Mouse (Mus musculus) MEL (cell line): Measurements from ENCODE around the gene Clstn3. TPM values are rescaled to one million over a fixed set of nuclear protein-coding genes. Genes with fewer than 3 reads are reported as not detected.
A peak's percentile ranks its signal among the peaks of the same experiment; 100 is the strongest.

Source experiments
- DNase-seq: peaks from one replicate; pipeline ENCODE4 v3.0.0; 2011; ENCODE audit warnings: low read depth, low spot score
- H3K27ac ChIP-seq: 2 replicates; pipeline ENCODE4 v1.5.1; 2012; ENCODE audit warnings: low read depth, mild to moderate bottlenecking, control low read depth, low read length, moderate library complexity; ENCODE audit not compliant: control insufficient read depth
- H3K27me3 ChIP-seq, 2 experiments: fragments of 150-350 bp in 1 of 2; sonication (generic) in 1 of 2; 2 replicates each; pipeline ENCODE4 v1.6.1; 2012; ENCODE audit warnings: low read length in 2 of 2, mild to moderate bottlenecking in 2 of 2, improper control_type of control experiment in 1 of 2, moderate library complexity in 1 of 2; ENCODE audit not compliant: insufficient read depth in 2 of 2, control insufficient read depth in 1 of 2
- H3K36me3 ChIP-seq, 2 experiments: 2 replicates each; pipeline ENCODE4 v1.6.1; 2012 to 2014; ENCODE audit warnings: low read length in 2 of 2, improper control_type of control experiment in 1 of 2, inconsistent platforms in 1 of 2, mild to moderate bottlenecking in 1 of 2; ENCODE audit not compliant: insufficient read depth in 2 of 2, control insufficient read depth in 1 of 2
- H3K4me1 ChIP-seq, 2 experiments: fragments of 150-350 bp in 1 of 2; sonication (generic) in 1 of 2; 2 replicates each; pipeline ENCODE4 v1.6.1; 2012; ENCODE audit warnings: low read length in 2 of 2, improper control_type of control experiment in 1 of 2, mild to moderate bottlenecking in 1 of 2; ENCODE audit not compliant: insufficient read depth in 2 of 2, control insufficient read depth in 1 of 2
- H3K4me3 ChIP-seq, 2 experiments: fragments of 150-350 bp in 1 of 2; sonication (generic) in 1 of 2; 2 replicates each; pipeline ENCODE4 v1.5.1; 2012; ENCODE audit warnings: low read depth in 2 of 2, low read length in 2 of 2, mild to moderate bottlenecking in 2 of 2, moderate library complexity in 2 of 2, control low read depth in 1 of 2, improper control_type of control experiment in 1 of 2; ENCODE audit not compliant: control insufficient read depth in 1 of 2, insufficient read depth in 1 of 2
- H3K79me2 ChIP-seq: 2 replicates; pipeline ENCODE4 v1.6.1; 2012; ENCODE audit warnings: mild to moderate bottlenecking, low read length, moderate library complexity; ENCODE audit not compliant: control insufficient read depth, poor library complexity, insufficient read depth
- H3K9ac ChIP-seq: 2 replicates; pipeline ENCODE4 v1.6.1; 2012; ENCODE audit warnings: low read depth, mild to moderate bottlenecking, control low read depth, low read length, moderate library complexity; ENCODE audit not compliant: control insufficient read depth, poor library complexity, severe bottlenecking
- H3K9me3 ChIP-seq: fragments of 150-350 bp; sonication (generic); replicated peaks from 2 replicates; pipeline ENCODE4 v1.6.1; 2012; ENCODE audit warnings: mild to moderate bottlenecking, low read length, improper control_type of control experiment, moderate library complexity; ENCODE audit not compliant: insufficient read depth
- CTCF ChIP-seq, 3 experiments: IDR thresholded peaks in 2 of 3; conservative IDR thresholded peaks in 1 of 3; 2 replicates each; pipeline ENCODE4 v1.5.1; 2011 to 2012; ENCODE audit warnings: low read length in 3 of 3, low read depth in 2 of 3, mild to moderate bottlenecking in 2 of 3, improper control_type of control experiment in 1 of 3, inconsistent platforms in 1 of 3, mixed read lengths in 1 of 3, moderate library complexity in 1 of 3; ENCODE audit not compliant: control insufficient read depth in 1 of 3, insufficient read depth in 1 of 3, poor library complexity in 1 of 3, severe bottlenecking in 1 of 3
- E2F4 ChIP-seq: IDR thresholded peaks from 2 replicates; pipeline ENCODE4 v1.6.1; 2011; ENCODE audit warnings: low read depth, low read length, improper control_type of control experiment, borderline replicate concordance
- ELF1 ChIP-seq: IDR thresholded peaks from 2 replicates; pipeline ENCODE4 v1.6.1; 2014; ENCODE audit warnings: low read depth, mild to moderate bottlenecking, inconsistent platforms, low read length, improper control_type of control experiment, moderate library complexity
- EP300 ChIP-seq, 2 experiments: IDR thresholded peaks; 2 replicates each; pipeline ENCODE4 v1.6.1; 2011; ENCODE audit warnings: improper control_type of control experiment in 2 of 2, low read length in 2 of 2, low read depth in 1 of 2, mild to moderate bottlenecking in 1 of 2
- ETS1 ChIP-seq: IDR thresholded peaks from 2 replicates; pipeline ENCODE4 v1.6.1; 2012; ENCODE audit warnings: low read depth, mild to moderate bottlenecking, inconsistent platforms, low read length, improper control_type of control experiment, moderate library complexity
- JUND ChIP-seq: IDR thresholded peaks from 2 replicates; pipeline ENCODE4 v1.6.1; 2011; ENCODE audit warnings: low read depth, mild to moderate bottlenecking, improper control_type of control experiment, low read length
- KAT2A ChIP-seq: conservative IDR thresholded peaks from 2 replicates; pipeline ENCODE4 v1.6.1; 2012; ENCODE audit warnings: low read depth, low read length, improper control_type of control experiment, inconsistent platforms
- MAFK ChIP-seq: IDR thresholded peaks from 2 replicates; pipeline ENCODE4 v1.6.1; 2011; ENCODE audit warnings: low read depth, mild to moderate bottlenecking, low read length, improper control_type of control experiment, borderline replicate concordance
- MAX ChIP-seq: IDR thresholded peaks from 2 replicates; pipeline ENCODE4 v1.6.1; 2011; ENCODE audit warnings: low read length, improper control_type of control experiment
- MAZ ChIP-seq: IDR thresholded peaks from 2 replicates; pipeline ENCODE4 v1.6.1; 2012; ENCODE audit warnings: low read depth, mild to moderate bottlenecking, inconsistent platforms, low read length, improper control_type of control experiment
- MYB ChIP-seq: IDR thresholded peaks from 2 replicates; pipeline ENCODE4 v1.6.1; 2011; ENCODE audit warnings: mild to moderate bottlenecking, low read depth, low read length, improper control_type of control experiment
- NELFE ChIP-seq: IDR thresholded peaks from 2 replicates; pipeline ENCODE4 v1.6.1; 2011; ENCODE audit warnings: low read depth, low read length, improper control_type of control experiment
- POLR2AphosphoS2 ChIP-seq: IDR thresholded peaks from 2 replicates; pipeline ENCODE4 v1.6.1; 2011; ENCODE audit warnings: low read length, improper control_type of control experiment
- RAD21 ChIP-seq: IDR thresholded peaks from 2 replicates; pipeline ENCODE4 v1.6.1; 2011; ENCODE audit warnings: mild to moderate bottlenecking, low read depth, low read length, improper control_type of control experiment
- RCOR1 ChIP-seq: IDR thresholded peaks from 2 replicates; pipeline ENCODE4 v1.6.1; 2012; ENCODE audit warnings: low read depth, mild to moderate bottlenecking, inconsistent platforms, low read length, improper control_type of control experiment
- TAL1 ChIP-seq: IDR thresholded peaks from 2 replicates; pipeline ENCODE4 v1.6.1; 2012; ENCODE audit warnings: mild to moderate bottlenecking, inconsistent platforms, low read length, moderate library complexity, mixed read lengths
- USF1 ChIP-seq: IDR thresholded peaks from 2 replicates; pipeline ENCODE4 v1.6.1; 2014; ENCODE audit warnings: low read depth, mild to moderate bottlenecking, inconsistent platforms, low read length, improper control_type of control experiment, moderate library complexity
- ZNF384 ChIP-seq: IDR thresholded peaks from 2 replicates; pipeline ENCODE4 v1.6.1; 2012; ENCODE audit warnings: low read depth, mild to moderate bottlenecking, inconsistent platforms, low read length, improper control_type of control experiment
- polyA plus RNA-seq, 2 experiments: library from polyadenylated mRNA; stranded (reverse) in 1 of 2; unstranded in 1 of 2; fragments of >175 nt in 1 of 2; fragments of >200 nt in 1 of 2; gene quantifications; 2 replicates each; pipeline versions ENCODE4 v1.2.1 to v1.2.4; 2012; ENCODE audit warnings: low replicate concordance in 2 of 2, low read depth in 1 of 2; ENCODE audit not compliant: insufficient read length in 2 of 2, insufficient read depth in 1 of 2, missing spikeins in 1 of 2
- total RNA-seq: library from RNA; depleted of rRNA; stranded (reverse); fragments of 300-350 nt; gene quantifications from 2 replicates; pipeline ENCODE4 v1.2.3, GENCODE M21; 2012

The Clstn3 gene
- total and polyA plus RNA-seq, 3 experiments: 51.3 to 59.8 TPM; not detected in 1

DNA sequence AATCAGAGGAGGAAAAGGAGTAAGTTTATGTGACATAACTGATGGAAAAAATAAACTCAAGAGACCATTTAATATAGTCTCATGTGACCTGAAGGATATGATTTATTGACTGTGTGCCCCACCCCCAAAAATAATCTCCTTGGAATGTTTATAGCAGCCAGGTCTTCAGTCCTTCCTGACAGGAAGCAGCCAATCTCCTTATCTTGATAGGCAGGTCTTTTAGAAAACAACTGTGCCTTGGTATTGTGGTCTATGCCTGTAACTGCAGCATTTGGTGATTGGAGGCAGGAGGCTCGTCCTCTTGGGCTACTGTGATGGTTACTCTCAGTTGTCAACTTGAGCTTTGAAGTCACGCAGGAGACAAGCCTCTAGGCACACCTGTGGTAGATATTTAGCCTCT is 22.9 kb upstream of the Clstn3 start:
- H3K4me1 ChIP-seq: peaks cover 3 to 11% of the 10 kb centered on the region in 2 experiments

DNA sequence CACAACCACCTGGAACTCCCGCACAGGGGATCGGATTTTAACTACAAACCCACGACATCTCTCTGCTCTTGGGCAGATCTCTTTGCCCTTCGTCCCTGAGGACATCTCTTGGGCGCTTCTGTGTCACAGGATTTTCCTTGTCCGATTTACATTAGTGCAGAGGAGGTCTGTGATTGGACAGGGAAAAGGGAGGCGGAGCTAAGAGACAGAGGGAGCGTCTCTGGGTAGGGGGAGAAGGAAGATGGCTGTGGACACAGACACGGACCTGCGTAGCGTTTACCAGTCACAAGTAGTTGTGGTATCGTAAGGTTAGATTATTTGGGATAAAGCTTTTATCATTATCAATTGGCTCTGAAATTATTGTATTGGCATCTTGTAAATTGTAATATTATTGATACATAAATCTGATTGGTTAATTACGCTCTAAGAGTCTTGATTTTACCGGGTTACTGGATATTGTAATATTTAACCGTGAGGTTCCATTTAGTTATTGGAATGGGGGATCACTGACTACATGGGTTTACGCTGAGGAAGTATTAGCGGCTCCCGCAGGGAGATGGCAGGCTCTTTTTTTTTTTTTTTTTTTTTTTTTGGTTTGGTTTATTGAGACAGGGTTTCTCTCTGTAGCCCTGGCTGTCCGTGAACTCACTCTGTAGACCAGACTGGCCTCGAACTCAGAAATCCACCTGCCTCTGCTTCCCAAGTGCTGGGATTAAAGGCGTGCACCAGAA is 21.0 kb upstream of the Clstn3 start:
- DNase-seq: no peak
- H3K36me3 ChIP-seq: peaks cover 0 to 12% of the 10 kb centered on the region in 2 experiments; a peak in 2 of 4 replicates
- H3K9me3 ChIP-seq: no peaks in the 10 kb centered on the region
- no peaks in the 10 kb centered on the region for H3K27me3 ChIP-seq
- H3K27ac ChIP-seq: no peak overlapping the region
- peaks cover 2 to 23% of the 10 kb centered on the region in 2 experiments for H3K4me1 ChIP-seq
- no peak overlapping the region for H3K9ac ChIP-seq
- no peaks in the 10 kb centered on the region; the same call in 1 of the 2 replicates for H3K79me2 ChIP-seq
- H3K4me3 ChIP-seq: no peak overlapping the region
- TF ChIP-seq MAZ (no peak), RAD21 (no peak), POLR2AphosphoS2 (no peak), NELFE (no peak), MAFK (no peak), EP300 (IDR thresholded peaks at IDR 0.05; ENCODE audit: low read depth in 1 of 2, low read length in 2 of 2) (no peak), JUND (no peak), ZNF384 (no peak), CTCF (IDR thresholded peaks at IDR 0.05 in 2 of 3, conservative IDR thresholded peaks at IDR 0.05 in 1 of 3; ENCODE audit: control insufficient read depth in 1 of 3, insufficient read depth in 1 of 3, low read depth in 2 of 3, low read length in 3 of 3, poor library complexity in 1 of 3, severe bottlenecking in 1 of 3) (no peak), KAT2A (no peak), MAX (no peak)

More for the DNA sequence above, 22.9 kb upstream of the Clstn3 start:
- DNase-seq: peak; percentile 51
- Histone ChIP-seq H3K27me3 (no peaks in the 10 kb centered on the region), H3K36me3 (peaks cover 0 to 7% of the 10 kb centered on the region in 2 experiments; a peak in 2 of 4 replicates), H3K27ac (no peak overlapping the region), H3K4me3 (no peak overlapping the region), H3K9me3 (no peaks in the 10 kb centered on the region), H3K9ac (no peak overlapping the region), H3K79me2 (no peaks in the 10 kb centered on the region)
- TF ChIP-seq USF1: no peak
- TF ChIP-seq E2F4: no peak
- TF ChIP-seq MYB: 0 out of 2 replicates have a peak, but pooled peaks have one; percentile 7
- peak; percentile 47; the same call in 1 of the 2 replicates for TF ChIP-seq ETS1
- TF ChIP-seq TAL1: 0 out of 2 replicates have a peak, but pooled peaks have one; percentile 22
- TF ChIP-seq ELF1: no peak
- TF ChIP-seq EP300 (IDR thresholded peaks at IDR 0.05; ENCODE audit: low read depth in 1 of 2, low read length in 2 of 2): peak; percentile 50; a peak in 2 of 4 replicates
- peak; percentile 18; the same call in 1 of the 2 replicates for TF ChIP-seq RCOR1
